Mouse (Mus musculus) left cerebral cortex, adult 18-20 months (tissue): ENCODE data around the gene 9930104L06Rik. TPM values are rescaled to one million over a fixed set of nuclear protein-coding genes. Genes with fewer than 3 reads are reported as not detected.
"Not testable (repeated sequence)": the region's sequence is repeated elsewhere in the genome, so short reads cannot be mapped to it uniquely, and the experiment has no call there.

Experiments used
- DNase-seq, 2 experiments: peaks; one replicate each; pipeline ENCODE4 v3.0.0; 2021 to 2022; ENCODE audit warnings: low spot score in 2 of 2, mixed read lengths in 1 of 2
- long read RNA-seq, 2 experiments: library from polyadenylated mRNA; stranded (forward); transcript quantifications; one replicate each; pipeline ENCODE4 v2.0.0; 2021
- total RNA-seq, 2 experiments: library from RNA; stranded (reverse); gene quantifications; 2 replicates each; pipeline ENCODE4 v1.2.3; 2021

The 9930104L06Rik gene
- total RNA-seq: 10 to 100 TPM; 17.5 to 19.3 TPM
- long read RNA-seq, experiment 1, transcript 9930104L06Rik-201 (5 exons, 2,911 nt): major isoform, 6 of 14 reads
- long read RNA-seq, experiment 1, partial matches to known transcripts: 0 of 14 reads
- long read RNA-seq, experiment 1, other reads (novel, unspliced or antisense): 8 of 14 reads
- long read RNA-seq, experiment 2, partial matches to known transcripts: 0 of 2 reads
- long read RNA-seq, experiment 2, other reads (novel, unspliced or antisense): 0 of 2 reads

- peak; percentile 96 to 97 for DNase-seq
Measured at GRCm38 (mm10) chr4:124936613-124937471, at the start of gene 9930104L06Rik. TSS of gene 9930104L06Rik (plus strand) at chr4:124937048.

GRCm38 (mm10) chr4:124888702-124889101 lies 48.1 kb upstream of the 9930104L06Rik start:
- DNase-seq: peak; percentile 58 to 62

- peak in 1 of 2 experiments; percentile 40 for DNase-seq
Measured at GRCm38 (mm10) chr4:124889935-124890334, 46.9 kb upstream of the 9930104L06Rik start.

GRCm38 (mm10) chr4:124890831-124891230 lies 46.0 kb upstream of the 9930104L06Rik start:
- DNase-seq: no peak

GRCm38 (mm10) chr4:124893769-124894168 lies 43.1 kb upstream of the 9930104L06Rik start:
- DNase-seq: no peak

- DNase-seq: peak; percentile 65 to 84
Measured at GRCm38 (mm10) chr4:124894508-124895428, 42.1 kb upstream of the 9930104L06Rik start.

- no peak for DNase-seq
Measured at GRCm38 (mm10) chr4:124898428-124898827, 38.4 kb upstream of the 9930104L06Rik start.

- DNase-seq: no peak
Measured at GRCm38 (mm10) chr4:124899906-124900305, 36.9 kb upstream of the 9930104L06Rik start.

- no peak for DNase-seq
Measured at GRCm38 (mm10) chr4:124905417-124905816, 31.4 kb upstream of the 9930104L06Rik start.

- no peak for DNase-seq
Measured at GRCm38 (mm10) chr4:124905971-124906822, 30.7 kb upstream of the 9930104L06Rik start.

GRCm38 (mm10) chr4:124928102-124928501 lies 8.7 kb upstream of the 9930104L06Rik start:
- DNase-seq: no peak

- not testable (repeated sequence) for DNase-seq
Measured at GRCm38 (mm10) chr4:124939211-124939610, 2.4 kb downstream of the 9930104L06Rik start, which contains the start of gene Cdca8. TSS of gene Cdca8 (minus strand) at chr4:124939311.

- peak; percentile 78 to 86 for DNase-seq
Measured at GRCm38 (mm10) chr4:124943022-124943421, 6.2 kb downstream of the 9930104L06Rik start.

- DNase-seq: no peak
Measured at GRCm38 (mm10) chr4:124943781-124944180, 6.9 kb downstream of the 9930104L06Rik start.

- DNase-seq: no peak
Measured at GRCm38 (mm10) chr4:124944961-124945360, 8.1 kb downstream of the 9930104L06Rik start.

- no peak for DNase-seq
Measured at GRCm38 (mm10) chr4:124949488-124949887, 12.6 kb downstream of the 9930104L06Rik start.

- no peak for DNase-seq
Measured at GRCm38 (mm10) chr4:124950181-124951035, 13.6 kb downstream of the 9930104L06Rik start.

- DNase-seq: no peak
Measured at GRCm38 (mm10) chr4:124951036-124951433, 14.2 kb downstream of the 9930104L06Rik start.

- DNase-seq: no peak
Measured at GRCm38 (mm10) chr4:124953546-124953945, 16.7 kb downstream of the 9930104L06Rik start.
